Mouse (Mus musculus): Measurements from ENCODE around the gene Gnl3. TPM values are rescaled to one million over a fixed set of nuclear protein-coding genes. Genes with fewer than 3 reads are reported as not detected.

The Gnl3 gene
- total and polyA plus RNA-seq, 2 experiments from 2014 or later: 37.8 to 70.5 TPM

- 4% methylated on average over 38 of the region's 56 CpGs for WGBS
- no peak for TF ChIP-seq CTCF (IDR thresholded peaks at IDR 0.05)
- peak overlapping the region; percentile 78 for H3K4me3 ChIP-seq (ENCODE audit: low read depth, low read length)
- peak overlapping the region; percentile 41 for H3K4me2 ChIP-seq (ENCODE audit: low read depth, low read length, poor library complexity, severe bottlenecking)
- peaks cover 35% of the 10 kb centered on the region for H3K36me3 ChIP-seq (ENCODE audit: insufficient read depth, low read length)
- DNase-seq (ENCODE audit: low spot score): peak; percentile 68
- H3K9me3 ChIP-seq (ENCODE audit: low read length): no peaks in the 10 kb centered on the region
- H3K4me1 ChIP-seq (ENCODE audit: insufficient read depth, low read length): peaks cover 11% of the 10 kb centered on the region
- peak; percentile 89 for ATAC-seq (ENCODE audit: low FRiP score)
- peak overlapping the region; percentile 89 for H3K9ac ChIP-seq (replicated peaks; ENCODE audit: low read length, poor library complexity, severe bottlenecking)
- H3K27me3 ChIP-seq (ENCODE audit: insufficient read depth, low read length): no peaks in the 10 kb centered on the region
- H3K27ac ChIP-seq (ENCODE audit: low read depth, low read length): peak overlapping the region; percentile 96
These were observed 616 bp upstream of the Gnl3 start for GRCm38 (mm10) chr14:31019331-31020205.

DNA sequence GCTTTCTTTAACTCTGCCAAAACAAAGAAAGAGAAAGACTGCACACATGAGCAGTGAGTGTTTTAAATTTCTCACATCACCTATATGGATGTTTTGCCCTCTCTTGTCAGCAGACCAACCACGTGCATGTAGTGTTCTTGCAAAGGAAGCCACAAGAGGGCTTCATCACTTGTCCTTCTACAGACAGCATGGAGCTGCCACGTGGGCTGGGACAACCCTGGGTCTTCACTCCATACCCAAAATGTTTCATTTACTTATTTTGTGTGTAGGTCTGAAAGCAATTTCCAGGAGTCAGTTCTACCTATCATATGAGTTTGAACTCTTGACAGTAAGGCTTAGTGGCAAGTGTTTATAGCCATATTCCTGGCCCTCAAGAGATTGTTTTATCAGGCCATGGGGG is 1.1 kb downstream of the Gnl3 start:
- peak overlapping the region; percentile 89; the same call in 1 of the 2 replicates for H3K9ac ChIP-seq (replicated peaks; ENCODE audit: low read length, poor library complexity, severe bottlenecking)
- no peaks in the 10 kb centered on the region for H3K9me3 ChIP-seq (ENCODE audit: low read length)
- ATAC-seq (ENCODE audit: low FRiP score) (no peak), DNase-seq (ENCODE audit: low spot score) (peak; percentile 36)
- H3K27ac ChIP-seq (ENCODE audit: low read depth, low read length): no peak overlapping the region
- peak overlapping the region; percentile 78 for H3K4me3 ChIP-seq (ENCODE audit: low read depth, low read length)
- peaks cover 11% of the 10 kb centered on the region for H3K4me1 ChIP-seq (ENCODE audit: insufficient read depth, low read length)
- H3K4me2 ChIP-seq (ENCODE audit: low read depth, low read length, poor library complexity, severe bottlenecking): peak overlapping the region; percentile 67
- H3K36me3 ChIP-seq (ENCODE audit: insufficient read depth, low read length): peaks cover 45% of the 10 kb centered on the region
- WGBS: 2% methylated on average over 2 of the region's 2 CpGs
- H3K27me3 ChIP-seq (ENCODE audit: insufficient read depth, low read length): no peaks in the 10 kb centered on the region
- peak; percentile 62 for TF ChIP-seq CTCF (IDR thresholded peaks at IDR 0.05)

GRCm38 (mm10) chr14:31016063-31016462 is 2.9 kb downstream of the Gnl3 start:
- no peaks in the 10 kb centered on the region for H3K27me3 ChIP-seq (ENCODE audit: insufficient read depth, low read length)
- H3K9ac ChIP-seq (replicated peaks; ENCODE audit: low read length, poor library complexity, severe bottlenecking): no peak overlapping the region
- 94% methylated on average over 1 of the region's 1 CpGs for WGBS
- peaks cover 55% of the 10 kb centered on the region for H3K36me3 ChIP-seq (ENCODE audit: insufficient read depth, low read length)
- H3K4me1 ChIP-seq (ENCODE audit: insufficient read depth, low read length): peaks cover 11% of the 10 kb centered on the region
- DNase-seq (ENCODE audit: low spot score) (no peak), ATAC-seq (ENCODE audit: low FRiP score) (no peak)
- TF ChIP-seq CTCF (IDR thresholded peaks at IDR 0.05): no peak
- no peak overlapping the region for H3K27ac ChIP-seq (ENCODE audit: low read depth, low read length)
- no peaks in the 10 kb centered on the region for H3K9me3 ChIP-seq (ENCODE audit: low read length)
- no peak overlapping the region for H3K4me2 ChIP-seq (ENCODE audit: low read depth, low read length, poor library complexity, severe bottlenecking)
- H3K4me3 ChIP-seq (ENCODE audit: low read depth, low read length): no peak overlapping the region

GRCm38 (mm10) chr14:31013928-31014327 is 5.0 kb downstream of the Gnl3 start:
- no peak for TF ChIP-seq CTCF (IDR thresholded peaks at IDR 0.05)
- ATAC-seq (ENCODE audit: low FRiP score): no peak
- Histone ChIP-seq H3K36me3 (ENCODE audit: insufficient read depth, low read length) (peaks cover 70% of the 10 kb centered on the region), H3K4me3 (ENCODE audit: low read depth, low read length) (no peak overlapping the region), H3K9ac (replicated peaks; ENCODE audit: low read length, poor library complexity, severe bottlenecking) (no peak overlapping the region), H3K27me3 (ENCODE audit: insufficient read depth, low read length) (no peaks in the 10 kb centered on the region), H3K4me2 (ENCODE audit: low read depth, low read length, poor library complexity, severe bottlenecking) (no peak overlapping the region), H3K9me3 (ENCODE audit: low read length) (no peaks in the 10 kb centered on the region), H3K4me1 (ENCODE audit: insufficient read depth, low read length) (peaks cover 7% of the 10 kb centered on the region), H3K27ac (ENCODE audit: low read depth, low read length) (no peak overlapping the region)
- WGBS: 97% methylated on average over 2 of the region's 2 CpGs
- no peak for DNase-seq (ENCODE audit: low spot score)

DNA sequence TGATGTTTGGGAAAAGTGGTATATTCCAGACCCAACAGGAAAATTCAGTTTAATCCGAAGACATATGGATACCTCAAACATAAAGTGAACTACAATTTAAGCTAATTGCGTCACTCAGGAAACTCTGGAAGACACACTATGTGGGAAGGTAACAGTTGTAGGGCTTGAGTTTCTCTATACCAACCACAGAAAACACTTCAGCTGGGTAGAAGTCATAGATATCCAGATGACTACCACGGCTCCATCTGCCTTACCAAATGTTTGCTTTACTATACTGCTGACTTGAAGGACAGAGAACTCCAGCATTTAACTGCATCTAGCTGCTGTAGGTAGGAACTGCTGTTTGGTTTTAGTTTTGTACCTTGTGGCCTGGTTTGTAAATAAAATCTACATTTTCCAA is 7.4 kb downstream of the Gnl3 start:
- H3K4me3 ChIP-seq (ENCODE audit: low read depth, low read length): no peak overlapping the region

GRCm38 (mm10) chr14:31006779-31007178 is 12.2 kb downstream of the Gnl3 start:
- Histone ChIP-seq H3K9me3 (ENCODE audit: low read length) (no peaks in the 10 kb centered on the region), H3K36me3 (ENCODE audit: insufficient read depth, low read length) (peaks cover 38% of the 10 kb centered on the region), H3K27ac (ENCODE audit: low read depth, low read length) (no peak overlapping the region), H3K9ac (replicated peaks; ENCODE audit: low read length, poor library complexity, severe bottlenecking) (no peak overlapping the region), H3K4me1 (ENCODE audit: insufficient read depth, low read length) (0 out of 2 replicates have a peak, but pooled peaks cover 3% of the 10 kb centered on the region), H3K4me2 (ENCODE audit: low read depth, low read length, poor library complexity, severe bottlenecking) (no peak overlapping the region), H3K4me3 (ENCODE audit: low read depth, low read length) (no peak overlapping the region), H3K27me3 (ENCODE audit: insufficient read depth, low read length) (no peaks in the 10 kb centered on the region)
- TF ChIP-seq CTCF (IDR thresholded peaks at IDR 0.05): no peak
- DNase-seq (ENCODE audit: low spot score): no peak
- 86% methylated on average over 5 of the region's 5 CpGs for WGBS
- ATAC-seq (ENCODE audit: low FRiP score): no peak

More for the DNA sequence above, 7.4 kb downstream of the Gnl3 start:
- TF ChIP-seq CTCF (IDR thresholded peaks at IDR 0.05): no peak
- Histone ChIP-seq H3K9ac (replicated peaks; ENCODE audit: low read length, poor library complexity, severe bottlenecking) (no peak overlapping the region), H3K36me3 (ENCODE audit: insufficient read depth, low read length) (peaks cover 75% of the 10 kb centered on the region), H3K9me3 (ENCODE audit: low read length) (no peaks in the 10 kb centered on the region), H3K27ac (ENCODE audit: low read depth, low read length) (no peak overlapping the region), H3K27me3 (ENCODE audit: insufficient read depth, low read length) (no peaks in the 10 kb centered on the region), H3K4me2 (ENCODE audit: low read depth, low read length, poor library complexity, severe bottlenecking) (no peak overlapping the region), H3K4me1 (ENCODE audit: insufficient read depth, low read length) (no peaks in the 10 kb centered on the region)
- no peak for ATAC-seq (ENCODE audit: low FRiP score)
- 96% methylated on average over 3 of the region's 3 CpGs for WGBS
- DNase-seq (ENCODE audit: low spot score): no peak

Data from midbrain, postnatal 0 days (tissue).